Mouse (Mus musculus): ENCODE data around the gene Dppa3. TPM values are rescaled to one million over a fixed set of nuclear protein-coding genes. Genes with fewer than 3 reads are reported as not detected.
A peak's percentile ranks its signal among the peaks of the same experiment; 100 is the strongest.

The Dppa3 gene
- polyA plus RNA-seq (2012; ENCODE audit: insufficient read depth, low replicate concordance): not detected in 2 replicates

- Histone ChIP-seq H3K4me1 (no peaks in the 10 kb centered on the region), H3K4me3 (replicated peaks) (no peak within 1 kb of the TSS), H3K36me3 (replicated peaks; ENCODE audit: low read length) (no peaks in the 10 kb centered on the region), H3K27me3 (replicated peaks) (peaks cover 5% of the 10 kb centered on the region), H3K9me3 (no peaks in the 10 kb centered on the region)
- TF ChIP-seq GATA1 (IDR thresholded peaks at IDR 0.05; ENCODE audit: borderline replicate concordance, low read length): no peak
- TF ChIP-seq FLI1 (IDR thresholded peaks at IDR 0.05; ENCODE audit: low read length): no peak
Observed at GRCm38 (mm10) chr6:122626110-122626509, at the start of gene Dppa3. TSS of gene Dppa3 (plus strand) at chr6:122626410.

GRCm38 (mm10) chr6:122577030-122577429, 49.2 kb upstream of the Dppa3 start:
- H3K27me3 ChIP-seq (replicated peaks): peaks cover 7% of the 10 kb centered on the region
- TF ChIP-seq FLI1 (IDR thresholded peaks at IDR 0.05; ENCODE audit: low read length): no peak
- TF ChIP-seq GATA1 (IDR thresholded peaks at IDR 0.05; ENCODE audit: borderline replicate concordance, low read length): no peak
- H3K4me3 ChIP-seq (replicated peaks): no peak overlapping the region
- H3K9me3 ChIP-seq: no peaks in the 10 kb centered on the region
- H3K36me3 ChIP-seq (replicated peaks; ENCODE audit: low read length): peaks cover 14% of the 10 kb centered on the region
- peaks cover 11% of the 10 kb centered on the region for H3K4me1 ChIP-seq

- Histone ChIP-seq H3K27me3 (replicated peaks) (peaks cover 5% of the 10 kb centered on the region), H3K36me3 (replicated peaks; ENCODE audit: low read length) (peaks cover 20% of the 10 kb centered on the region), H3K4me1 (peaks cover 8% of the 10 kb centered on the region), H3K9me3 (no peaks in the 10 kb centered on the region), H3K4me3 (replicated peaks) (no peak overlapping the region)
- no peak for TF ChIP-seq FLI1 (IDR thresholded peaks at IDR 0.05; ENCODE audit: low read length)
- TF ChIP-seq GATA1 (IDR thresholded peaks at IDR 0.05; ENCODE audit: borderline replicate concordance, low read length): no peak
Observed at GRCm38 (mm10) chr6:122579086-122579485, 47.1 kb upstream of the Dppa3 start.

- H3K27me3 ChIP-seq (replicated peaks): no peaks in the 10 kb centered on the region
- H3K4me1 ChIP-seq: no peaks in the 10 kb centered on the region
- TF ChIP-seq GATA1 (IDR thresholded peaks at IDR 0.05; ENCODE audit: borderline replicate concordance, low read length) (no peak), FLI1 (IDR thresholded peaks at IDR 0.05; ENCODE audit: low read length) (no peak)
- peaks cover 24% of the 10 kb centered on the region for H3K36me3 ChIP-seq (replicated peaks; ENCODE audit: low read length)
- 0 out of 2 replicates have a peak, but pooled peaks cover 6% of the 10 kb centered on the region for H3K9me3 ChIP-seq
- H3K4me3 ChIP-seq (replicated peaks): no peak overlapping the region
Observed at GRCm38 (mm10) chr6:122591027-122591758, 35.0 kb upstream of the Dppa3 start.

GRCm38 (mm10) chr6:122592905-122593304, 33.3 kb upstream of the Dppa3 start:
- Histone ChIP-seq H3K9me3 (0 out of 2 replicates have a peak, but pooled peaks cover 6% of the 10 kb centered on the region), H3K4me3 (replicated peaks) (no peak overlapping the region), H3K36me3 (replicated peaks; ENCODE audit: low read length) (peaks cover 27% of the 10 kb centered on the region), H3K4me1 (peaks cover 4% of the 10 kb centered on the region; the same call in 1 of the 2 replicates), H3K27me3 (replicated peaks) (no peaks in the 10 kb centered on the region)
- TF ChIP-seq FLI1 (IDR thresholded peaks at IDR 0.05; ENCODE audit: low read length): no peak
- no peak for TF ChIP-seq GATA1 (IDR thresholded peaks at IDR 0.05; ENCODE audit: borderline replicate concordance, low read length)

GRCm38 (mm10) chr6:122595637-122596036, 30.6 kb upstream of the Dppa3 start:
- no peak overlapping the region for H3K4me3 ChIP-seq (replicated peaks)
- H3K9me3 ChIP-seq: 0 out of 2 replicates have a peak, but pooled peaks cover 6% of the 10 kb centered on the region
- TF ChIP-seq GATA1 (IDR thresholded peaks at IDR 0.05; ENCODE audit: borderline replicate concordance, low read length) (no peak), FLI1 (IDR thresholded peaks at IDR 0.05; ENCODE audit: low read length) (no peak)
- peaks cover 7% of the 10 kb centered on the region for H3K4me1 ChIP-seq
- peaks cover 39% of the 10 kb centered on the region for H3K36me3 ChIP-seq (replicated peaks; ENCODE audit: low read length)
- H3K27me3 ChIP-seq (replicated peaks): no peaks in the 10 kb centered on the region

GRCm38 (mm10) chr6:122596608-122597007, 29.6 kb upstream of the Dppa3 start:
- Histone ChIP-seq H3K4me3 (replicated peaks) (peak overlapping the region; percentile 80), H3K27me3 (replicated peaks) (no peaks in the 10 kb centered on the region), H3K4me1 (peaks cover 7% of the 10 kb centered on the region), H3K9me3 (0 out of 2 replicates have a peak, but pooled peaks cover 6% of the 10 kb centered on the region), H3K36me3 (replicated peaks; ENCODE audit: low read length) (peaks cover 34% of the 10 kb centered on the region)
- TF ChIP-seq GATA1 (IDR thresholded peaks at IDR 0.05; ENCODE audit: borderline replicate concordance, low read length) (no peak), FLI1 (IDR thresholded peaks at IDR 0.05; ENCODE audit: low read length) (no peak)

GRCm38 (mm10) chr6:122598014-122598413, 28.2 kb upstream of the Dppa3 start:
- no peaks in the 10 kb centered on the region for H3K9me3 ChIP-seq
- H3K4me3 ChIP-seq (replicated peaks): peak overlapping the region; percentile 78

GRCm38 (mm10) chr6:122598436-122598835, 27.8 kb upstream of the Dppa3 start:
- Histone ChIP-seq H3K36me3 (replicated peaks; ENCODE audit: low read length) (peaks cover 23% of the 10 kb centered on the region), H3K4me1 (peaks cover 13% of the 10 kb centered on the region), H3K9me3 (no peaks in the 10 kb centered on the region), H3K4me3 (replicated peaks) (peak overlapping the region; percentile 3), H3K27me3 (replicated peaks) (no peaks in the 10 kb centered on the region)
- TF ChIP-seq FLI1 (IDR thresholded peaks at IDR 0.05; ENCODE audit: low read length): no peak

More at GRCm38 (mm10) chr6:122598014-122598413, 28.2 kb upstream of the Dppa3 start:
- peaks cover 13% of the 10 kb centered on the region for H3K4me1 ChIP-seq
- H3K36me3 ChIP-seq (replicated peaks; ENCODE audit: low read length): peaks cover 23% of the 10 kb centered on the region
- TF ChIP-seq FLI1 (IDR thresholded peaks at IDR 0.05; ENCODE audit: low read length): no peak
- no peak for TF ChIP-seq GATA1 (IDR thresholded peaks at IDR 0.05; ENCODE audit: borderline replicate concordance, low read length)
- no peaks in the 10 kb centered on the region for H3K27me3 ChIP-seq (replicated peaks)

GRCm38 (mm10) chr6:122599054-122599737, 27.0 kb upstream of the Dppa3 start:
- H3K9me3 ChIP-seq: no peaks in the 10 kb centered on the region
- peak overlapping the region; percentile 76 for H3K4me3 ChIP-seq (replicated peaks)
- peaks cover 13% of the 10 kb centered on the region for H3K4me1 ChIP-seq
- H3K27me3 ChIP-seq (replicated peaks): no peaks in the 10 kb centered on the region
- H3K36me3 ChIP-seq (replicated peaks; ENCODE audit: low read length): peaks cover 23% of the 10 kb centered on the region
- TF ChIP-seq GATA1 (IDR thresholded peaks at IDR 0.05; ENCODE audit: borderline replicate concordance, low read length): no peak
- no peak for TF ChIP-seq FLI1 (IDR thresholded peaks at IDR 0.05; ENCODE audit: low read length)

Measured in megakaryocyte, embryonic 14.5 days (primary cell).